8 mouse cellular contexts compared by ENCODE assay signal in the genomic region with DNA sequence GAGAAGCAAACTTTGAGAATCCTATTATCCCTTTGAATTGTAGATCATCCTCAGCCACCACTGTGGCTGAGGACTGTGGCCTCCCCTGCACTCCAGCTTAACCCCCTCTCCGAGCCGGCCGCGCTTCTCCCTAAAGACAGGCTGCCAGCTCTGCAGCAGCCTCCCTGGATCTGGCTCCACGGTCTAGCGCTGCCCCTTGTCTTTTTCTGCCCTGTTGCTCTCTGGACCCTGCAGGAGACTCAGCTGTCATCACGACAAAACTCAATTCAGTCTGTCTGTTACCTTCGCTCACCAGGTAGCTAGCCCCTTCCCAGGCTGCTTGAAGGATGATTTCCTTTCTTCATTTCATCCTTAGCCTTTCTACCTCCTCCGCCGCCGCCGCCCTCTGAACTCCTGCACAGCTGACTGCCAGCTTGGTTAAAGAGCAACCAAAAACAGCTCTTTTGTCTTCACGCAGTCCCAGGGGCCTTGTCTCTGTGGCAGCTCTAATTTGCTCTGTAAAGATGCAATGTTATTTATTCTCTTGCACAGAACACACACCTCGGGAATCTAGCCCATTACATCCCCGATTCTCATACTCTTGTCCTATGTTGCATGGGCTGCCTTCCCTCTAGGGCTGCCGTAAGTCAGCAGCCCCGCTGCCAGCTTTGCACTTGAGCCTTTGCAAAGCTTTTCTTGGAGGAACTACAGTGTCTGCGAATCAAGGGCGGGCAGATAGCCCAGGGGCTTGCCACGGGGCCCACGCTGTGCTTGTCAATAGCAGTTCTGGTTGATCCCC.
DNase-seq lines count a peak whose midpoint lies in the region; ATAC-seq lines count a peak whose summit lies in the region.

No protein-coding gene starts in this region.

- peak overlapping the region; percentile 52 for H3K4me2 ChIP-seq in lung, embryonic 16.5 days (ENCODE audit: low read depth, low read length)
- H3K4me2 ChIP-seq in intestine, embryonic 16.5 days (ENCODE audit: low read depth, low read length), result peak overlapping the region; percentile 41

- DNase-seq in lung, postnatal 25 days (ENCODE audit: low spot score), result no peak
- peak; percentile 46 for DNase-seq in forebrain, embryonic 10.5 days (ENCODE audit: extremely low spot score, low spot score)
- DNase-seq in adrenal gland, adult 18-20 months (ENCODE audit: low spot score in 2 of 2), result no peak
- no peak for DNase-seq in right cerebral cortex, postnatal 14 days
- no peak for DNase-seq in thymus, postnatal 14 days

- no peaks in the 10 kb centered on the region for H3K36me3 ChIP-seq in lung, embryonic 16.5 days (ENCODE audit: control insufficient read depth, insufficient read depth, low read length)
- H3K36me3 ChIP-seq in forebrain, embryonic 10.5 days (replicated peaks), result no peaks in the 10 kb centered on the region
- H3K36me3 ChIP-seq in intestine, embryonic 16.5 days (ENCODE audit: control insufficient read depth, insufficient read depth, low read length), result no peaks in the 10 kb centered on the region

- peaks cover 8% of the 10 kb centered on the region for H3K4me1 ChIP-seq in lung, embryonic 16.5 days (replicated peaks; ENCODE audit: control insufficient read depth, insufficient read depth, low read length)
- H3K4me1 ChIP-seq in forebrain, embryonic 10.5 days, result peaks cover 32% of the 10 kb centered on the region
- H3K4me1 ChIP-seq in intestine, embryonic 16.5 days (ENCODE audit: control insufficient read depth, insufficient read depth, low read length), result peaks cover 5% of the 10 kb centered on the region; the same call in 1 of the 2 replicates

- no peak for ATAC-seq in lung, embryonic 16.5 days (ENCODE audit: low read depth)
- peak; percentile 49; the same call in 1 of the 2 replicates for ATAC-seq in intestine, embryonic 16.5 days
- ATAC-seq in megakaryocyte-erythroid progenitor cell, adult 5-6 weeks (replicated peaks; ENCODE audit: low FRiP score, low TSS enrichment, poor library complexity, severe bottlenecking), result peak; percentile 22; the same call in 1 of the 2 replicates

- peak overlapping the region; percentile 21 for H3K4me3 ChIP-seq in lung, embryonic 16.5 days (ENCODE audit: low read length)
- peak overlapping the region; percentile 48 for H3K4me3 ChIP-seq in forebrain, embryonic 10.5 days
- H3K4me3 ChIP-seq in intestine, embryonic 16.5 days (ENCODE audit: low read length), result peak overlapping the region; percentile 17

- peak overlapping the region; percentile 49; the same call in 1 of the 2 replicates for H3K9ac ChIP-seq in lung, embryonic 16.5 days (ENCODE audit: low read length)
- peak overlapping the region; percentile 35; the same call in 1 of the 2 replicates for H3K9ac ChIP-seq in intestine, embryonic 16.5 days (ENCODE audit: low read depth, low read length)

- no peaks in the 10 kb centered on the region for H3K9me3 ChIP-seq in lung, embryonic 16.5 days (ENCODE audit: control insufficient read depth, low read length)
- peaks cover 7% of the 10 kb centered on the region for H3K9me3 ChIP-seq in forebrain, embryonic 10.5 days
- H3K9me3 ChIP-seq in intestine, embryonic 16.5 days (ENCODE audit: control insufficient read depth, low read length), result no peaks in the 10 kb centered on the region

- H3K27ac ChIP-seq in lung, embryonic 16.5 days (ENCODE audit: low read length), result no peak overlapping the region
- H3K27ac ChIP-seq in forebrain, embryonic 10.5 days, result peak overlapping the region; percentile 65
- H3K27ac ChIP-seq in intestine, embryonic 16.5 days (ENCODE audit: low read length), result no peak overlapping the region

- 7% methylated on average over 21 of the region's 21 CpGs for WGBS in lung, embryonic 16.5 days
- WGBS in forebrain, embryonic 10.5 days, result 2% methylated on average over 21 of the region's 21 CpGs
- WGBS in intestine, embryonic 16.5 days, result 11% methylated on average over 21 of the region's 21 CpGs

- H3K27me3 ChIP-seq in lung, embryonic 16.5 days (ENCODE audit: control insufficient read depth, insufficient read depth, low read depth, low read length), result no peaks in the 10 kb centered on the region
- peaks cover 30% of the 10 kb centered on the region for H3K27me3 ChIP-seq in forebrain, embryonic 10.5 days (ENCODE audit: poor library complexity, severe bottlenecking)
- no peaks in the 10 kb centered on the region for H3K27me3 ChIP-seq in intestine, embryonic 16.5 days (replicated peaks; ENCODE audit: control insufficient read depth, insufficient read depth, low read length)
